Mouse (Mus musculus): ENCODE results near the gene Sox5. TPM values are rescaled to one million over a fixed set of nuclear protein-coding genes. Genes with fewer than 3 reads are reported as not detected.

Sox5 gene
- polyA plus RNA-seq, 1 experiment from 2014 or later: 25.5 TPM

DNA sequence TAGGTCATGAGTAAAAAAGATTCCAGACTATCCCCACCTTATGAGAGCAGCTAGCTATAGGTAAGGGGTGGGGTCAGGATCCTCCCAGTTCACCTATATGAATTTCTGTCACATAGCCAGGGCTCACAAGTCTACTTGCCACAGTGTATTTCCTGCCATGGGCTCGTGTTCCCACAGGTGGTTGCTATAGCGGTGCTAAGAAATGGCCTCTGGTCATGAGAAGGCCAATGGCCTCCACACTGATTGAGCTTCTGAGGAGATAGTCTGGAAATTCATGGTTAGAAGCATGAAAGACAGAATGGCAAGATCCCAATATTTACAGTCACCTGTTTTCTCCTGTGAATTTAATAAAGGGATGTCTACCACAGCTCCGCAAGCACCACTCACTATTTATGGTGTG, 737.4 kb downstream of the Sox5 start:
- WGBS: 79% methylated on average over 3 of the region's 3 CpGs
- H3K27ac ChIP-seq: no peak overlapping the region
- no peaks in the 10 kb centered on the region for H3K9me3 ChIP-seq
- H3K9ac ChIP-seq: no peak overlapping the region
- H3K4me3 ChIP-seq (replicated peaks): no peak overlapping the region
- ATAC-seq (ENCODE audit: insufficient read depth, low FRiP score, low read depth): no peak
- H3K4me1 ChIP-seq: no peaks in the 10 kb centered on the region
- no peaks in the 10 kb centered on the region for H3K36me3 ChIP-seq
- H3K4me2 ChIP-seq: no peak overlapping the region
- no peaks in the 10 kb centered on the region for H3K27me3 ChIP-seq (replicated peaks)

GRCm38 (mm10) chr6:144042936-144043335, 738.8 kb downstream of the Sox5 start:
- Histone ChIP-seq H3K9me3 (no peaks in the 10 kb centered on the region), H3K4me2 (0 out of 2 replicates have a peak overlapping the region, but pooled peaks have one; percentile 5), H3K27me3 (replicated peaks) (no peaks in the 10 kb centered on the region), H3K27ac (peak overlapping the region; percentile 72; the same call in 1 of the 2 replicates), H3K4me3 (replicated peaks) (no peak overlapping the region), H3K36me3 (no peaks in the 10 kb centered on the region), H3K4me1 (no peaks in the 10 kb centered on the region), H3K9ac (no peak overlapping the region)
- ATAC-seq (ENCODE audit: insufficient read depth, low FRiP score, low read depth): peak; percentile 50; the same call in 1 of the 2 replicates
- 46% methylated on average over 5 of the region's 5 CpGs for WGBS

DNA sequence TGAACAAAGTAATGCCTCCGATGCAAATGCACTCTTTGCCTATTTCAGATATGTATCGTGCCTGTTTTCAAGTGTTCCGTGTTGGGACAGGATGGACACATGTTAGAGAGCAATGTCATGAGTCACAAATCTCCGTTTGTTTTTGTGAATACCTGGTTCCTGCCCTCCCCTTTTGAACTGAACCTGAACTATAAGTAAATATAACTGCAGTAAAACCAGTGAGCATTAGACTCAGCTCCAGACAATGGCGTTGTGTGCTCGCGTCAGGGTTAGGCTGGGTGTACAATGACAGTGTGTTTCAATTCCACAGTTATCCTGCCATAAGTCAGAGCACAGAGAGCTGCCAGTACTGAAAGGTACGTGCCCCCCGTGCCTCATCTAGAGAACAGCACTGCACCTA, 739.8 kb downstream of the Sox5 start:
- Histone ChIP-seq H3K4me1 (no peaks in the 10 kb centered on the region), H3K4me3 (replicated peaks) (no peak overlapping the region), H3K9ac (no peak overlapping the region), H3K9me3 (no peaks in the 10 kb centered on the region), H3K4me2 (no peak overlapping the region), H3K27ac (peak overlapping the region; percentile 78), H3K27me3 (replicated peaks) (no peaks in the 10 kb centered on the region), H3K36me3 (no peaks in the 10 kb centered on the region)
- WGBS: 63% methylated on average over 9 of the region's 9 CpGs
- peak; percentile 63; the same call in 1 of the 2 replicates for ATAC-seq (ENCODE audit: insufficient read depth, low FRiP score, low read depth)

DNA sequence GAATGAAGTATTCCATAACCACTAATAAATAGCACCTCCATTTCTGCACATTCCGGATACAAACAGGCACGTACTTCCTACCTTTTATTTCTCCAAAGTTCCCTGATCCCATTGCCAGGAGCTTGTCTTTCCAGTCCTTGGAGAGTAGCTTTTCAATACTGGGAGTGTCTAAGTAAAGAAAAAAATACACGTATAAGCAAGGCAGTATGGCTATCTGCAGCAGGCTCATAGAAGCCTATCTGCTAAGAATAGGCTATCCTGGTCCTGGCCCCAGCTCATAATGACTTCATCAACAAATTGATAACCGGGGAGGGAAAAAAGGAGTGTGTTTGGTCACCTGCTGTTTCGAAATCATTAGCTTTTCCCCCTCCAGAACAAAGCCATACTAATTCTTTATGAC, 740.6 kb downstream of the Sox5 start:
- Histone ChIP-seq H3K36me3 (no peaks in the 10 kb centered on the region), H3K9me3 (no peaks in the 10 kb centered on the region), H3K4me3 (replicated peaks) (no peak overlapping the region), H3K4me2 (0 out of 2 replicates have a peak overlapping the region, but pooled peaks have one; percentile 14), H3K27ac (peak overlapping the region; percentile 78), H3K4me1 (no peaks in the 10 kb centered on the region), H3K9ac (no peak overlapping the region), H3K27me3 (replicated peaks) (no peaks in the 10 kb centered on the region)
- 58% methylated on average over 5 of the region's 5 CpGs for WGBS
- 0 out of 2 replicates have a peak, but pooled peaks have one; percentile 52 for ATAC-seq (ENCODE audit: insufficient read depth, low FRiP score, low read depth)

- no peaks in the 10 kb centered on the region for H3K36me3 ChIP-seq
- H3K27ac ChIP-seq: no peak overlapping the region
- no peaks in the 10 kb centered on the region for H3K9me3 ChIP-seq
- H3K9ac ChIP-seq: no peak overlapping the region
- 87% methylated on average over 7 of the region's 7 CpGs for WGBS
- no peaks in the 10 kb centered on the region for H3K27me3 ChIP-seq (replicated peaks)
- ATAC-seq (ENCODE audit: insufficient read depth, low FRiP score, low read depth): no peak
- no peak overlapping the region for H3K4me3 ChIP-seq (replicated peaks)
- H3K4me2 ChIP-seq: no peak overlapping the region
- no peaks in the 10 kb centered on the region for H3K4me1 ChIP-seq
These were observed 741.4 kb downstream of the Sox5 start for GRCm38 (mm10) chr6:144040349-144040748.

- H3K27me3 ChIP-seq (replicated peaks): no peaks in the 10 kb centered on the region
- 46% methylated on average over 7 of the region's 7 CpGs for WGBS
- H3K4me2 ChIP-seq: peak overlapping the region; percentile 25; the same call in 1 of the 2 replicates
- no peak overlapping the region for H3K4me3 ChIP-seq (replicated peaks)
- no peak overlapping the region for H3K9ac ChIP-seq
- H3K4me1 ChIP-seq: no peaks in the 10 kb centered on the region
- no peaks in the 10 kb centered on the region for H3K9me3 ChIP-seq
- no peaks in the 10 kb centered on the region for H3K36me3 ChIP-seq
- peak overlapping the region; percentile 22; the same call in 1 of the 2 replicates for H3K27ac ChIP-seq
- no peak for ATAC-seq (ENCODE audit: insufficient read depth, low FRiP score, low read depth)
These were observed 742.6 kb downstream of the Sox5 start for GRCm38 (mm10) chr6:144039221-144039620.

DNA sequence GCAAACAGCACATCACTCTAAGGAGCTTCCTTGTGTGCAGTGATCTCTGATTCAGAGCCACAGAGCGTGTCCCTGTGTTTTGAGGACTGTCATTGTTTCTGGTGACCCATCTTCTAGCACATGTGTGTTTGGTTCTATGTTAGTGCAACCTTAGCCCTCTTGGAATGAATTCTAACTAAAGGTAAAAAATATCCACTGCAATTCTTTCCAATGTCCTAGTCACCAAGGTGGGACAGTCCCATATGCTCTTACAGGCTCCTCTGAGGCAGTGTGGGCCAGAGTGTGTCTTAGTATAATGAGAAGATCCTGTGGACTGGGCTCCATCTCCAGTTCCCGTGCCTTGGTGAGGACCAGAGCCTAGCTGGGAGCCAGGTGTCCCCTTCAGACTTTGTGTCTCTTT, 748.6 kb downstream of the Sox5 start:
- no peak for ATAC-seq (ENCODE audit: insufficient read depth, low FRiP score, low read depth)

GRCm38 (mm10) chr6:144016929-144017328, 764.8 kb downstream of the Sox5 start:
- Histone ChIP-seq H3K9ac (no peak overlapping the region), H3K9me3 (no peaks in the 10 kb centered on the region), H3K27ac (no peak overlapping the region), H3K4me1 (no peaks in the 10 kb centered on the region), H3K36me3 (0 out of 2 replicates have a peak, but pooled peaks cover 5% of the 10 kb centered on the region), H3K4me2 (no peak overlapping the region), H3K27me3 (replicated peaks) (no peaks in the 10 kb centered on the region), H3K4me3 (replicated peaks) (no peak overlapping the region)
- no peak for ATAC-seq (ENCODE audit: insufficient read depth, low FRiP score, low read depth)

More for the DNA sequence above, 748.6 kb downstream of the Sox5 start:
- no peak overlapping the region for H3K9ac ChIP-seq
- WGBS: 86% methylated on average over 2 of the region's 2 CpGs
- H3K4me2 ChIP-seq: no peak overlapping the region
- no peaks in the 10 kb centered on the region for H3K27me3 ChIP-seq (replicated peaks)
- no peak overlapping the region for H3K4me3 ChIP-seq (replicated peaks)
- H3K4me1 ChIP-seq: no peaks in the 10 kb centered on the region
- H3K36me3 ChIP-seq: no peaks in the 10 kb centered on the region
- H3K27ac ChIP-seq: no peak overlapping the region
- H3K9me3 ChIP-seq: no peaks in the 10 kb centered on the region

GRCm38 (mm10) chr6:144011880-144012524, 769.8 kb downstream of the Sox5 start:
- no peak overlapping the region for H3K4me3 ChIP-seq (replicated peaks)
- 0 out of 2 replicates have a peak, but pooled peaks cover 5% of the 10 kb centered on the region for H3K36me3 ChIP-seq
- H3K9ac ChIP-seq: no peak overlapping the region
- no peaks in the 10 kb centered on the region for H3K27me3 ChIP-seq (replicated peaks)
- no peak overlapping the region for H3K27ac ChIP-seq
- H3K4me1 ChIP-seq: no peaks in the 10 kb centered on the region
- no peak for ATAC-seq (ENCODE audit: insufficient read depth, low FRiP score, low read depth)
- WGBS: 81% methylated on average over 14 of the region's 14 CpGs
- no peak overlapping the region for H3K4me2 ChIP-seq
- no peaks in the 10 kb centered on the region for H3K9me3 ChIP-seq

- 70% methylated on average over 3 of the region's 3 CpGs for WGBS
- Histone ChIP-seq H3K4me2 (no peak overlapping the region), H3K27ac (no peak overlapping the region), H3K4me1 (no peaks in the 10 kb centered on the region), H3K9ac (no peak overlapping the region), H3K9me3 (no peaks in the 10 kb centered on the region), H3K36me3 (0 out of 2 replicates have a peak, but pooled peaks cover 5% of the 10 kb centered on the region), H3K27me3 (replicated peaks) (no peaks in the 10 kb centered on the region), H3K4me3 (replicated peaks) (no peak overlapping the region)
- ATAC-seq (ENCODE audit: insufficient read depth, low FRiP score, low read depth): no peak
These were observed 770.8 kb downstream of the Sox5 start for GRCm38 (mm10) chr6:144010995-144011394.

DNA sequence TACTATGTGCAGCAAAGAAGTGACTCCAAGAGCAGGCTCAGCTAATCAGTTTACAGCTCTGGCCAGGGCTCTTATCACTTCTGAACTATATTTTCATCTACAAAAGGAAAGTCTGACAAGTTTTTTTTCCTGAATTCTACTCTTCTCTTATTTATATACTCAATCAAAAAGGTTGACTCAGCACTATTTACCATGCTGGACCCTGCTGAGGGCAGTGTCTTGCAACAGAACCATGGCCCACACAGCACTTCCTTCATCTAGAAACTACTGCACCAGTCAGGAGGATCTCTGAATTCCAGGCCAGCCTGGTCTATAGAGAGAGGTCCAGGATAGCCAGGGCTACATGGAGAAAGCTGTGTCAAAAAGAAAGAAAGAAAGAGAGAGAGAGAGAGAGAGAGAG, 771.5 kb downstream of the Sox5 start:
- Histone ChIP-seq H3K27ac (no peak overlapping the region), H3K9me3 (no peaks in the 10 kb centered on the region), H3K4me1 (no peaks in the 10 kb centered on the region), H3K9ac (no peak overlapping the region), H3K4me2 (no peak overlapping the region), H3K4me3 (replicated peaks) (no peak overlapping the region), H3K36me3 (no peaks in the 10 kb centered on the region), H3K27me3 (replicated peaks) (no peaks in the 10 kb centered on the region)
- no peak for ATAC-seq (ENCODE audit: insufficient read depth, low FRiP score, low read depth)

GRCm38 (mm10) chr6:144005132-144005531, 776.6 kb downstream of the Sox5 start:
- Histone ChIP-seq H3K4me1 (no peaks in the 10 kb centered on the region), H3K27me3 (replicated peaks) (no peaks in the 10 kb centered on the region), H3K4me2 (no peak overlapping the region), H3K36me3 (no peaks in the 10 kb centered on the region), H3K27ac (no peak overlapping the region), H3K9ac (no peak overlapping the region), H3K4me3 (replicated peaks) (no peak overlapping the region), H3K9me3 (no peaks in the 10 kb centered on the region)
- no peak for ATAC-seq (ENCODE audit: insufficient read depth, low FRiP score, low read depth)
- 90% methylated on average over 6 of the region's 6 CpGs for WGBS

Data from stomach, embryonic 15.5 days (tissue).